Mouse (Mus musculus): ENCODE measurements around the gene Nudt16l1.

The Nudt16l1 gene

DNA sequence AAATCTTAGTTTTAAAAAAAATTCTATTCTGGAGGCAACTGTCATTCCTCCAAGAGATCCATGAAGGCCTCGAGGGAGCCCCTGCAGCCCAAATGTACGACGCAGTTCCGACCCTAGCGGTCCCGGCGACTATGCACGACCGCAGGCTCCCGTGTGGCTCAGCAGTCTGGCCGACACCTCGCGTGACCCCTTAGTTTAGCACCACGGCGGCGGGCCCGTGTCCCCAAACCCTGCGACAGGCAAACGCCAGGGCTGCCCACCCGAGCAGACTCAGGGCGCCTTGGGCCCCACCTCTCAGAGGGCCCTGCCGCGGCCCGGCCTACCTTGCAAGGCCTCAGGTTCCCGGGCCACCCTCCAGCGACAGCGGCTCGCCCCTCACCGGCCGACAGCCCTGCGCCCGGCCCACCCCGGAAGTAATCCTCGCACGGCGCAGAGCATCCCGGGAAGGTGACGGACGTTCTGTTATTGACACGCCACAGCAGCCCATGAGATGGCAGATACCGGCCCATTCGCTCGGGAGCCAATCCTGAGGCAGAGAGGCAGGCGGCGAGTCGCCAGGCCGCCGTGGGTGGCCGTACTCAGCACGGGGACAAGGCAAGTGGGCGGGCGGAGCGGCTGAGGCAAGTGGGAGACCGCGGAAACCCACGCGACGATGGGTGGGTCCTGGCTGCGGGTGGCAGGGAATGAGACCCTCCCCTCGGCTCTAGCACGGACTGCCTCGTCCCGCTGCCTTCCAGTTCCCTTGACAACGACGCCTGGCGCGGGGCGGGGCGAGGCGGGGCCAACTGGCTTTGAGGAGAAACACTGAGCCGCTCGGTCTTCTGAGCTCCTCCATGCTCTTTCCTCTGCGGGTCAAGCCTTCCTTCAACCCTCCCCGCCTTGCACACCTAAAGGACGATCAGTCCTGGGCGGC, 25.5 kb downstream of the Nudt16l1 start, which contains the start of gene Anks3:
Gene Anks3 (minus strand): TSS at position 409 of the 913 bp plus-strand sequence.
- peak; percentile 91 to 93 for DNase-seq

DNA sequence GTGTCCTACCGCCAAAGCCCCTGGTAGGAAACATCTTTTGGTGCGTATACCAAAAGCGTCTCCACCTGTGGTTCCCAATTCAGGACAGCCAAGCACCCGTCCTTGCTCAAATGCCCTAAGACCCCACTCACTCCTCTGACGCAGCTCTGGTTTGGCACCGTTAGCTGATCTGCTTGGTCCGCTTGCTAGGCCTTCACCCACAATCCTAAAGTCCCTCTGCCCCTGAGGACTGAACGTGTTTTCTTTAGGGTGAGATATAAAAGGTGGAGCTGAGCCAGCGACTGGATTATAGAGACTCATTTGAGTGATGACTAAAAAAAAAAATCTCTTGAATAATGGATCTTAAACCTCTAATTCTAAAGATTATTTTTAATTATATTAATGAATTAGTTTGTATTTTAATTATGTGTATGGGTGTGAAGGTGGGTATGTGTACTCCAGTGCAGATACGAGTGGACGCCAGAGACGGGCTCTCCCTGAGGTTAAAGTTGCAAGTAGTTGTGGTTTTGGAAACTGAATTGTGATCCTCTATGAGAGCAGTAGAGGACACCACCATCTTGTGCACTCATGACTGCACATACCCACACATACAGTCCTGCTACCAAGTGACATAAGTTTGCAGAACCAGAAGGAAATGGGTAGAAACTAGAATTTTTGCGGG, 26.3 kb downstream of the Nudt16l1 start:
- no peak for DNase-seq

DNA sequence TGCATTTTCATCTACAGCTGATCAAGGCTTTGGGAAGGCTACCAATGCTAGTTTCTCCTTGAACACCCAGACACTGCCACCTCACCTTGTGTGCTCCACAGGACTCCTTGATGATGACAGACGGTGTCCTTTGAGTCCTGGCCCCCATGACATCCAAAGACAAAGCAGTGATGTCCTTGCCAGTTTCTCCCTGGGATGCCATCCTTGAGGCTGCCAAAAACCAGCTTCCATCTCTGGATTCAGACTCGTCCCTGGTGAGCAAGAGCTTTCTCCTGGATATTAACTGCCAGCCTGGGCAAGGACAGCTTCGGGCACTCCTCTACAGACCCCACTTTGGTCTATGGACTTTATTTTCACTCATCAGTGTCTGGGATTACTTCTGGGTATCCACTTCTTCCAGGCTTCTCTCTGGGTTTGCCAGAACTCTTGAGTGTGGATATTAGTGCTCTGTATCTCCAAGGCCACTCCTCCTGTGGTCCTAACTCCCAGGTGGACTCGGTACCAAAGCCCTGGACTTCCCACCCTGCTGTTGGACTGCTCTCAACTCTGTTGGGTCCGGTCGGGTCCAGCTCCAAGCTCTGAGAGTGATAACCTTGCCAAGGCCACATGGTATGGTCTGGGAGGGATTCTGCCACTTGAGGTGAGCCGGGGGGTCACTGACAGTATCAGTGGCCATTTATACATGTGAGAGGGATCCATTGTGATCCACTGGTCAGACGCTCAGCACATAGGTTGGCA, 27.0 kb downstream of the Nudt16l1 start:
- DNase-seq: no peak

DNA sequence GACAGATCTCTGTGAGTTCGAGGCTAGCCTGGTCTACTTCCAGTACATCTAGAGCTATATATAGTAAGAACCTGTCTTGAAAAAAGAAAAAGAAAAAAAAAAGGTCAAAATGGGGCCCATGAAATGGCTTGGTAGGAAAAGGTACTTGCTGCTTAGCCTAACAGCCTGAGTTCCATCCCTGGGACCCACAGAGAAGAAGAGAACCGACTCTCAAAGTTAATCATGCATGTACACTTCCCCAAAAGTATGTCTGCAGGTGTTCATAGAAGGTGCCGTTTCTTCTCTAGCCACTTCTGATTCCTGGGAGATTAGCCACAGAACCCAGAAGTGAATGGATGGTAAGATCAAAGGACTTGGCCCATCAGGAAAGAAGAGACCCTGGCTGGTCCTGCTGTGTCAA, 29.9 kb downstream of the Nudt16l1 start:
- DNase-seq: no peak

DNA sequence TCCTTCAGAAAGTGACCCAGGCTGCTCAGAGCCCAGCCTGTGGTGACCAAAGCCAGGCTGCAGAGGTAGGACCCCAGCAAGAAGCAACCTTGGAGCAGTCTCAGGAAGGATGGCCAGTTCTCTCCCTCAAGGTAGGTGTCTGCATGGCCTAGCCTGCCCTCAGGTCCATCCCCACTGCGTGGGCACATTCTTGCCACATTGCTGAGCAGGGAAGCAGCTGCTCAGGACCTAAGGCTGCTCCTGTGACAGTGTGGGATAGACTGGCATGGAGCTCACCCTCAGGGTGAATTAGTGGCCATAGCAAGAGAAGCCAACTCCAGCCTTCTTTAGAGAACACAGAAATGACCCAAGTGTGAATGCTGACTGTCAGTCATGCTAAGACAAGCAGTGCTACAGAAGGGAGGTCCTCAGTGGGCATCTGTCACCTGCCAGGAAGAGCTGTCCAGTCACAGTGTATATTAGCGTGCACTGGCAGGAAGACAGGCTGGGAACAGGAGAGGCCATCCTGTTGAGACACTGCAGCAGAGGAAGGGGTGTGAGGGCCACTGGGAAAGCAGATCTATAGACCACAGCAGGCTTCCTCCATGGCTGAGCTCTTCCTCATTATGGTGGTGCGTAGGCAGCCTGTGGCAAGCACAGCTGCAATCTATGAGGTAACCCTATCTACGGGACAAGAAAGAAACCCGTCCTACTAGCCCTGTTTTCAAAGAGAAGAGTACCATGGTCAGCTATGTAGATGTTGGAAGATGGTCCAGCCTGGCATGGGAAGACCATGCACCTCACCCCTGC, 30.7 kb downstream of the Nudt16l1 start:
- DNase-seq: no peak

DNA sequence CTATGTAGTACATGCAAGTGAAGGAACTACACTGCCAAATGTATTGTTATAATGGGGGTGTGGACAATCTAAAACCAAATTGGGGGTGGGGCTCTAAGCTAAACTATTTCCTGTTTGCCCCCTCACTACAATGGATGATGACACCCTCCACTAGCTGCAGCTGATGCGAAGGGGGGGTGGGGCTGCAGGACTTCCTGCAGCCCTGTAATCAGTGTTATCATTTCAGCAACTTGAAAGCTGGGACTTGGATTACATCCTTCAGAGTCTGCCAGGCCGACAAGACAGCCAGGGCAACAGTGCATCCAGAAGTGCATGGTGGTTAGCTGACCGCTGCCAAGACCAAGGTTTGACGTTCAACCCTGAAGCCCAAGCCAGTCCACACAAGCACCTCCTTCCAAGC, 33.1 kb downstream of the Nudt16l1 start:
- no peak for DNase-seq

DNA sequence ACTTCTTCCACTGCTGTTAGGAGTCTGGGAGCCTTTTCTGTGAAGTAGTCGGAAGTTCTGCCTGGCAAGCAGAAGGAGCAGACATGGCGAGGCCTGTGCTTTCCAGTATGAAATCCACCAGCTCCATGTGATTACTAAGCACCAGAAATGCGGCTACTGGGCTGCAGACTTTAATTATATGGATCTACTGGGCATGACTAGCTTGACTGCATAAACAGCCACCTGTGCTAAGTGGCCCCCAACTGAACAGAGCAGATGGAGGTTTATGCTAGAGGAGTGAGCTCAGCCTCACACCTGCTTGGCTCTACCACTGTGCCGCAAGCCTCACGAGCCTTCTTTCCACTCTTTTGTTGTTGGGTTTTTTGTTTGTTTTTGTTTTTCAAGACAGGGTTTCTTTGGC, 36.0 kb downstream of the Nudt16l1 start:
- no peak for DNase-seq

DNA sequence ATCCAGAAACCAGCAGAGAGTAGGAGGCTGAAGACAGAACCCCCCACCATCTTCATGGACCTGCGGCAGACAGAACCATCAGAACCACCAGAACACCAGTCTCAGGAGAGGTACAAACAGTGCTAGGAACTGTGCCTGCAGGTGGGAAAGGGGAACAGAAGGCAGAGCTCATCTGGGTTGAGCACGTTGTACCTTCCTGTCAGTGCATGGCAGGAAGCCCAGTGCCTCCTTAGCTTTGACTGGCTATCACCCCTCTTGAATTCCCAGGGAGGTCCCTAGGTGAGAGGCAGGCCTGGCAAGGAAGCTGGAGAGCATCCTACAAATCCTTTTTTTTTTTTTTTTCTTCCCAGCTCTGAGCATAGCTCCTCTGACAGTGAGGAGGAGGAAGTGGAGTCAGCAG, 37.6 kb downstream of the Nudt16l1 start:
- DNase-seq: no peak

DNA sequence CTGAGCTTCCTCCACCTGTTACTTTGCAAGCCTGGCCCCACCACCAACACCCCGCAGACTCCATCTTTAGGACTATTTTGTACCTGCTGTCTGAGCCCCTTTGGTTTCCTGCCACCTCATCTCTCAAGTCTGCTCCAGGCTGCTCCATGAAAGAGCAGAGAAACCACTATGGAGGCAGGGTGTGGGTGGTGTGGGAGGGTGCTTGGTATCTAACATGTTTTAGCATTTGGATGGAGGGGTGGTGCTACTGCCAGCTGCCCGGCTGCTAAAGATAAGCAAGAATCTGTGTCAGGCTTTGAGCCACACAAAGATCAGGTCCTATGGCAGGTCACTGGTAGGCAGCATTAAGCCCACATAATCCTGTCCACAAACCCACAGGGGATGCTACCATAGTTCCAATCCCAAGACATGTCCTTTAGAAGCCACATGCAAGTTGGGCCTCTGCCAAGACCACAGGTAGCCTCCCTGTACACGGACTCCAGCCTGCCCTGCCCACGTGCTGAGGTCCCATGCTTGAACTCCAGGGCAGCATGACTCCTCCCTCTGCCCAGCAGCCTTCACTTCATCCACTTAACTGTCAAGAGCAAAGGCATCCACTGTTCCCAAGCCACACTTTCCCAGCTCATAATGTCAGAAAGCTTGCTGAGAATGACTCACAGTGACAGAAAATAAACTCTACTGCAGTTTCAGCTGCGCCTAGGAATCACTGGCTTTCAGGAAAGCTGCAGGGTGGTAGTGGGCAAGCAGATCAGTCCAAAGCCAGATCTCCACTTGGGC, 39.9 kb downstream of the Nudt16l1 start:
- DNase-seq: no peak

DNA sequence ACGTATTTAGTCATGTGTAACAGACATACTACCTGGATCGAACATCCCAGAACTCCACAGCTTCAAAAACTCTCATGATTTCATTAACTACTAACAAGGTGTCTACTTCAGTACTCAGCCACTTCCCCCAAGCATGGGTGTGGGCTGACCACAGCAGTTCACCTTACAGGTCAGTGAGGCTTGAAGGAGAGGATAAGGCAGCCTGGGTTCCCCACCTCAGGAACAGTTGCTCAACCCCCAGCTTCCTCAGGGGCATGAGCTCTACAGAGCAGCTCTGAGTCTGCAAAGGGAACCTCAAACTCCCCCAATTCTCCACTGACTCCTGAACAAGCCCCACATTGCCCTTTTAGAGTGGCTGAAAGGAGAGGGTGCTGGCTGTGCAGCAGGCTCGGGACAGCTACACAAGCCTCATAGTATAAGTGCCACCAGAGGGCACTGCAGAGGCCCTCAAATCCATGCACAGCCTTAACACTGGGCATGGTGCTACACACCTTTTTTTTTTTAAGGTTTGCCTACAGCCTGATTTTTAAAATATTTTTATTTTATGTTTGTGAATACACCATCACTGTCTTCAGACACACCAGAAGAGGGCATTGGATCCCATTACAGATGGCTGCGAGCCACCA, 41.3 kb downstream of the Nudt16l1 start:
- no peak for DNase-seq

DNA sequence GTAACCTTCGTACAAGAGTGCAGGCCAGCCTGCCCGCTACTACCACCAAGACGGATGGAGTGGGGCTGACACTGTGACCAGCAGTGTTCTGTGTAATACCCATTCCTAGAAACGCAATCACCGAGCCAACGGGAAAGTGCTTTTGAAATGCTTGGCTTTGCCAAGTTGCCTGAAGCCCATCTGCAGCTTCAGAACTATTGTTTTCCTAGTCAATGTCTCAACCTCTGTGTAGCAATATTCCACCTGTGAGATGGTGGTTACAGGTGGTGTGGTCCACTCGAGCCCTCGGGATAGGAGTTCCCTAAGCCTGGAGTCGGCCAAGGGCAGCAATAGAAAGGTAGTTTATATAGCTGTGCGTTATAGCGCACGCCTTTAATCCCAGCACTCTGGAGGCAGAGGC, 46.2 kb downstream of the Nudt16l1 start:
- no peak for DNase-seq
